Mouse (Mus musculus) telencephalon, adult 2 months (tissue): ENCODE measurements around the gene Hemgn.

Experiments
- DNase-seq: peaks from one replicate; pipeline ENCODE4 v3.0.0-alpha.2; 2011; ENCODE audit warnings: low read depth, low spot score

The Hemgn gene

GRCm38 (mm10) chr4:46412113-46412512 is 1.2 kb downstream of the Hemgn start:
- no peak for DNase-seq

- DNase-seq, result no peak
These were observed 1.8 kb downstream of the Hemgn start for GRCm38 (mm10) chr4:46411489-46411888.

GRCm38 (mm10) chr4:46410677-46411076 is 2.6 kb downstream of the Hemgn start:
- no peak for DNase-seq

- DNase-seq, result no peak
These were observed 6.2 kb downstream of the Hemgn start for GRCm38 (mm10) chr4:46406966-46407703.

- DNase-seq, result no peak
These were observed 9.1 kb downstream of the Hemgn start for GRCm38 (mm10) chr4:46404042-46404795.

- no peak for DNase-seq
These were observed 14.5 kb downstream of the Hemgn start for GRCm38 (mm10) chr4:46398839-46399238.

GRCm38 (mm10) chr4:46395736-46396135 is 17.6 kb downstream of the Hemgn start:
- DNase-seq, result no peak

GRCm38 (mm10) chr4:46394388-46394787 is 18.9 kb downstream of the Hemgn start:
- DNase-seq, result no peak

GRCm38 (mm10) chr4:46390390-46390970 is 22.8 kb downstream of the Hemgn start:
- peak; percentile 38 for DNase-seq

- peak; percentile 35 for DNase-seq
These were observed 23.5 kb downstream of the Hemgn start for GRCm38 (mm10) chr4:46389612-46390341.

GRCm38 (mm10) chr4:46389013-46389611 is 24.2 kb downstream of the Hemgn start, which contains the start of gene Trmo:
Gene Trmo (minus strand): TSS chr4:46389437.
- peak; percentile 98 for DNase-seq

- no peak for DNase-seq
These were observed 24.8 kb downstream of the Hemgn start for GRCm38 (mm10) chr4:46388556-46388955.

- peak; percentile 55 for DNase-seq
These were observed 38.4 kb downstream of the Hemgn start for GRCm38 (mm10) chr4:46374869-46375368.

GRCm38 (mm10) chr4:46374455-46374854 is 38.9 kb downstream of the Hemgn start:
- DNase-seq, result no peak

- no peak for DNase-seq
These were observed 42.3 kb downstream of the Hemgn start for GRCm38 (mm10) chr4:46371030-46371429.

- DNase-seq, result no peak
These were observed 42.9 kb downstream of the Hemgn start for GRCm38 (mm10) chr4:46370406-46370805.

GRCm38 (mm10) chr4:46369070-46369469 is 44.2 kb downstream of the Hemgn start:
- DNase-seq, result no peak

- no peak for DNase-seq
These were observed 45.8 kb downstream of the Hemgn start for GRCm38 (mm10) chr4:46367487-46367959.

GRCm38 (mm10) chr4:46364360-46364759 is 48.9 kb downstream of the Hemgn start:
- no peak for DNase-seq

- DNase-seq, result peak; percentile 65
These were observed 52.0 kb downstream of the Hemgn start for GRCm38 (mm10) chr4:46361258-46361657.
